Mouse (Mus musculus): ENCODE results near the gene Spred1. TPM values are rescaled to one million over a fixed set of nuclear protein-coding genes. Genes with fewer than 3 reads are reported as not detected.

Gene Spred1
- polyA plus RNA-seq, 1 experiment, result 4.0 TPM

GRCm38 (mm10) chr2:117118516-117118915 is 2.7 kb upstream of the Spred1 start:
- Histone ChIP-seq H3K4me1 (replicated peaks; ENCODE audit: control insufficient read depth, insufficient read depth, low read length) (peaks cover 15% of the 10 kb centered on the region), H3K27ac (ENCODE audit: control insufficient read depth, insufficient read depth, low read length) (no peak overlapping the region), H3K4me3 (ENCODE audit: control insufficient read depth, insufficient read depth, low read length) (no peak overlapping the region), H3K36me3 (ENCODE audit: control insufficient read depth, insufficient read depth, low read length) (no peaks in the 10 kb centered on the region), H3K27me3 (ENCODE audit: control insufficient read depth, insufficient read depth, low read length) (0 out of 2 replicates have a peak, but pooled peaks cover 5% of the 10 kb centered on the region)
- no peak for DNase-seq
- no peak for TF ChIP-seq CTCF (IDR thresholded peaks at IDR 0.05; ENCODE audit: borderline replicate concordance, control insufficient read depth, extremely low read depth, insufficient read depth, low read length, poor library complexity)
- TF ChIP-seq POLR2A (IDR thresholded peaks at IDR 0.05; ENCODE audit: control insufficient read depth, extremely low read depth, insufficient read depth, low read length, poor library complexity), result no peak
- WGBS, result 65% methylated on average over 2 of the region's 2 CpGs

GRCm38 (mm10) chr2:117119291-117120245 is 1.6 kb upstream of the Spred1 start:
- 0 out of 2 replicates have a peak, but pooled peaks cover 5% of the 10 kb centered on the region for H3K27me3 ChIP-seq (ENCODE audit: control insufficient read depth, insufficient read depth, low read length)
- TF ChIP-seq POLR2A (IDR thresholded peaks at IDR 0.05; ENCODE audit: control insufficient read depth, extremely low read depth, insufficient read depth, low read length, poor library complexity) (no peak), CTCF (IDR thresholded peaks at IDR 0.05; ENCODE audit: borderline replicate concordance, control insufficient read depth, extremely low read depth, insufficient read depth, low read length, poor library complexity) (no peak)
- 31% methylated on average over 30 of the region's 30 CpGs for WGBS

GRCm38 (mm10) chr2:117120246-117121211 is 645 bp upstream of the Spred1 start:
- H3K27me3 ChIP-seq (ENCODE audit: control insufficient read depth, insufficient read depth, low read length), result 0 out of 2 replicates have a peak, but pooled peaks cover 5% of the 10 kb centered on the region
- peak; percentile 84 for DNase-seq
- peak; percentile 10; the same call in 1 of the 2 replicates for TF ChIP-seq CTCF (IDR thresholded peaks at IDR 0.05; ENCODE audit: borderline replicate concordance, control insufficient read depth, extremely low read depth, insufficient read depth, low read length, poor library complexity)
- TF ChIP-seq POLR2A (IDR thresholded peaks at IDR 0.05; ENCODE audit: control insufficient read depth, extremely low read depth, insufficient read depth, low read length, poor library complexity), result peak; percentile 47
- H3K4me1 ChIP-seq (replicated peaks; ENCODE audit: control insufficient read depth, insufficient read depth, low read length), result peaks cover 15% of the 10 kb centered on the region
- H3K4me3 ChIP-seq (ENCODE audit: control insufficient read depth, insufficient read depth, low read length), result peak overlapping the region; percentile 59
- H3K36me3 ChIP-seq (ENCODE audit: control insufficient read depth, insufficient read depth, low read length), result no peaks in the 10 kb centered on the region
- H3K27ac ChIP-seq (ENCODE audit: control insufficient read depth, insufficient read depth, low read length), result peak overlapping the region; percentile 22; the same call in 1 of the 2 replicates
- WGBS, result under 1% methylated on average over 88 of the region's 101 CpGs

More at GRCm38 (mm10) chr2:117119291-117120245, 1.6 kb upstream of the Spred1 start:
- H3K27ac ChIP-seq (ENCODE audit: control insufficient read depth, insufficient read depth, low read length), result peak overlapping the region; percentile 3; the same call in 1 of the 2 replicates
- peak overlapping the region; percentile 59 for H3K4me3 ChIP-seq (ENCODE audit: control insufficient read depth, insufficient read depth, low read length)
- peak; percentile 50 for DNase-seq
- H3K4me1 ChIP-seq (replicated peaks; ENCODE audit: control insufficient read depth, insufficient read depth, low read length), result peaks cover 15% of the 10 kb centered on the region
- no peaks in the 10 kb centered on the region for H3K36me3 ChIP-seq (ENCODE audit: control insufficient read depth, insufficient read depth, low read length)

DNA sequence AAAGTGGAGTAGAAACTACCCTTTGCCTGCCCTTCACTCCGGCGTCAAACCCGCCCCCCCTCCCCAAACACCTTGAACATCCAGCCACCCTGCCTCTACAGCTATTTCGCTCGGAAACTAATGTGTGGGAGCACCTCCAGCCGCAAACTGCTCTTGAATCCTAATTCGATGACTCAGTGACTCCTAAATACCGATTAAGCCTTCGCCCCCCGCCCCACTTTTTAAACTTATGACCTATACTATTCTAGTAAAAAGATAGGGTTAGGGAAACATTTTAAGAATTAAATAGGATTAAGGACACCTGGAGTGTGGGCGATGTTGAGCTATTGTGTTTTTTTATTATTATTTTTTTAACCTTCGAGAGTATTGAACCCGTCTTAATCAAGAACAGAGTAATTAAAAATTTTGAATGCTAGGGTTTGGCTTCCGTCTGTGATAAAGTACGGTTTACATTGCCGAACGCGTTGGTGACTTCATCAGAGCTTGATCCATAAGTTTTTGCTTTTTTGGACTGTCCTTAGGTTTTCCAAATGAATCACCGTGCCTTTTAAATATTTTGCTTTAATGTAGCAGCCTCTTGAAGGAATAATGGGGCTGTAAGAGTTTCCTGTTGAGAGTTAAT is 921 bp downstream of the Spred1 start:
- TF ChIP-seq CTCF (IDR thresholded peaks at IDR 0.05; ENCODE audit: borderline replicate concordance, control insufficient read depth, extremely low read depth, insufficient read depth, low read length, poor library complexity) (no peak), POLR2A (IDR thresholded peaks at IDR 0.05; ENCODE audit: control insufficient read depth, extremely low read depth, insufficient read depth, low read length, poor library complexity) (no peak)
- Histone ChIP-seq H3K4me3 (ENCODE audit: control insufficient read depth, insufficient read depth, low read length) (peak overlapping the region; percentile 59), H3K4me1 (replicated peaks; ENCODE audit: control insufficient read depth, insufficient read depth, low read length) (peaks cover 15% of the 10 kb centered on the region), H3K27ac (ENCODE audit: control insufficient read depth, insufficient read depth, low read length) (no peak overlapping the region), H3K36me3 (ENCODE audit: control insufficient read depth, insufficient read depth, low read length) (no peaks in the 10 kb centered on the region), H3K27me3 (ENCODE audit: control insufficient read depth, insufficient read depth, low read length) (0 out of 2 replicates have a peak, but pooled peaks cover 5% of the 10 kb centered on the region)
- 1% methylated on average over 19 of the region's 19 CpGs for WGBS
- peak; percentile 6 for DNase-seq

DNA sequence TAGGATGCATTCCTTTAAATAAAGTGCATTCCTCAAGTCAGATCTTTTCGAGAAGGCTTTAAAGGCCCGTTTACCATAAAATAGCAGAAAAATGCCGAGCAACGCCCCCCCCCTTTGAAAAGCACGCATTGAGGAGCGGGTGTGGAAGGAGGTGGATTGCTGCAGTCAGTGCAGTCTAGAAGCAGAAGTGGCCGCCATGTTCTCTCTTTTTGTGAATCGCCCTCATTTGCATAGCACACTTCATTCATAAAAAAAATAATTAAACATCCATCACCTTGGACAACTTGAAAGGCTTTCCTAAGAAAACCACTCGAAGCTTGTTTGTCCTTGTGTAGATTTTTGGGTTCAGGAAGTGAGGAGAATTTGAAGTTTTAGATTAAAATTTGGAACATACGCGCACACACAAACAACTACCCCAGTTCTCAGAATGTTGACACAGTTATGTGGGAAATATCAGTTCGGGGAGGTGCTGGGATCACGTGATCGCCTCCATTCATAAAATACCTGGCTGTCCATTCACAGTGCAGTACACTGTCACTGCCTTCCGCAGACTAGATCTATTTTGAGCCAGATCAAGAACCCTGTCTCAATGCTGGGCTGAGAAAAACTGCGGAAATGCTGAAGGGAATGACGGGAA is 1.6 kb downstream of the Spred1 start:
- 0 out of 2 replicates have a peak, but pooled peaks cover 5% of the 10 kb centered on the region for H3K27me3 ChIP-seq (ENCODE audit: control insufficient read depth, insufficient read depth, low read length)
- DNase-seq, result peak; percentile 47
- H3K4me1 ChIP-seq (replicated peaks; ENCODE audit: control insufficient read depth, insufficient read depth, low read length), result peaks cover 15% of the 10 kb centered on the region
- WGBS, result 1% methylated on average over 17 of the region's 17 CpGs
- H3K36me3 ChIP-seq (ENCODE audit: control insufficient read depth, insufficient read depth, low read length), result no peaks in the 10 kb centered on the region
- TF ChIP-seq POLR2A (IDR thresholded peaks at IDR 0.05; ENCODE audit: control insufficient read depth, extremely low read depth, insufficient read depth, low read length, poor library complexity) (no peak), CTCF (IDR thresholded peaks at IDR 0.05; ENCODE audit: borderline replicate concordance, control insufficient read depth, extremely low read depth, insufficient read depth, low read length, poor library complexity) (no peak)
- H3K4me3 ChIP-seq (ENCODE audit: control insufficient read depth, insufficient read depth, low read length), result no peak overlapping the region
- H3K27ac ChIP-seq (ENCODE audit: control insufficient read depth, insufficient read depth, low read length), result no peak overlapping the region

Measured in thymus, adult 2 months (tissue).